Mouse (Mus musculus) neural tube, embryonic 15.5 days (tissue): ENCODE measurements around the gene Rrn3. TPM values are rescaled to one million over a fixed set of nuclear protein-coding genes. Genes with fewer than 3 reads are reported as not detected.
"Not testable (repeated sequence)": the region's sequence is repeated elsewhere in the genome, so short reads cannot be mapped to it uniquely, and the experiment has no call there.

Experiments used
- ATAC-seq: fragments of 200-750 bp; cut with Nextera tagmentation; 2 replicates; pipeline ENCODE4 v1.8.0; 2017; ENCODE audit warnings: mild to moderate bottlenecking, moderate TSS enrichment, moderate library complexity; ENCODE audit not compliant: low FRiP score
- H3K27ac ChIP-seq: fragments of 300-500 bp; sonication (generic); replicated peaks from 2 replicates; pipeline ENCODE4 v1.5.1; 2015; ENCODE audit warnings: mild to moderate bottlenecking, inconsistent platforms
- H3K27me3 ChIP-seq: fragments of 300-500 bp; sonication (generic); replicated peaks from 2 replicates; pipeline ENCODE4 v1.6.1; 2015; ENCODE audit warnings: inconsistent platforms
- H3K36me3 ChIP-seq: fragments of 300-500 bp; sonication (generic); 2 replicates; pipeline ENCODE4 v1.6.1; 2015; ENCODE audit warnings: inconsistent platforms
- H3K4me1 ChIP-seq: fragments of 300-500 bp; sonication (generic); 2 replicates; pipeline ENCODE4 v1.6.1; 2015; ENCODE audit warnings: inconsistent platforms
- H3K4me2 ChIP-seq: fragments of 300-500 bp; sonication (generic); 2 replicates; pipeline ENCODE4 v1.6.1; 2015; ENCODE audit warnings: inconsistent platforms, mild to moderate bottlenecking, moderate library complexity
- H3K4me3 ChIP-seq: fragments of 300-500 bp; sonication (generic); replicated peaks from 2 replicates; pipeline ENCODE4 v1.5.1; 2015; ENCODE audit warnings: mild to moderate bottlenecking, inconsistent platforms
- H3K9ac ChIP-seq: fragments of 300-500 bp; sonication (generic); replicated peaks from 2 replicates; pipeline ENCODE4 v1.6.1; 2015; ENCODE audit warnings: mild to moderate bottlenecking, inconsistent platforms
- H3K9me3 ChIP-seq: fragments of 300-500 bp; sonication (generic); replicated peaks from 2 replicates; pipeline ENCODE4 v1.6.1; 2016; ENCODE audit warnings: inconsistent platforms
- WGBS: fragments of 180-500 bp; shearing (Covaris S2); methylation state at CpG from one replicate; pipeline ENCODE4 v1.1.7; 2015; ENCODE audit warnings: mixed read lengths; 5-methylcytosine and 5-hydroxymethylcytosine counted together
- polyA plus RNA-seq: library from polyadenylated mRNA; unstranded; fragments of >200 nt; fragmentation: Nextera tagmentation; extraction: Ambion mirVana; gene quantifications from 2 replicates; pipeline ENCODE4 v1.2.1, GENCODE M21; 2015

Rrn3 gene
- 82.7 and 86.5 TPM in 2 replicates for polyA plus RNA-seq

GRCm38 (mm10) chr16:13780353-13781036 is at the start of gene Rrn3:
Gene Rrn3, plus strand, starts transcription at chr16:13780708.
- Histone ChIP-seq H3K36me3 (peaks cover 16% of the 10 kb centered on the region), H3K4me2 (peak within 1 kb of the TSS; percentile 75), H3K4me1 (peaks cover 22% of the 10 kb centered on the region), H3K4me3 (peak within 1 kb of the TSS; percentile 87), H3K27me3 (no peaks in the 10 kb centered on the region), H3K27ac (peak within 1 kb of the TSS; percentile 87), H3K9me3 (no peaks in the 10 kb centered on the region), H3K9ac (peak within 1 kb of the TSS; percentile 85)
- ATAC-seq = peak; percentile 99
- WGBS = under 1% methylated on average over 57 of the region's 57 CpGs

- Histone ChIP-seq H3K4me3 (no peak overlapping the region), H3K9ac (no peak overlapping the region), H3K27ac (no peak overlapping the region), H3K27me3 (no peaks in the 10 kb centered on the region), H3K4me2 (no peak overlapping the region), H3K9me3 (no peaks in the 10 kb centered on the region), H3K4me1 (peaks cover 8% of the 10 kb centered on the region), H3K36me3 (no peaks in the 10 kb centered on the region)
- 89% methylated on average over 3 of the region's 3 CpGs for WGBS
- no peak for ATAC-seq
These were observed 47.7 kb upstream of the Rrn3 start for GRCm38 (mm10) chr16:13732786-13733185.

DNA sequence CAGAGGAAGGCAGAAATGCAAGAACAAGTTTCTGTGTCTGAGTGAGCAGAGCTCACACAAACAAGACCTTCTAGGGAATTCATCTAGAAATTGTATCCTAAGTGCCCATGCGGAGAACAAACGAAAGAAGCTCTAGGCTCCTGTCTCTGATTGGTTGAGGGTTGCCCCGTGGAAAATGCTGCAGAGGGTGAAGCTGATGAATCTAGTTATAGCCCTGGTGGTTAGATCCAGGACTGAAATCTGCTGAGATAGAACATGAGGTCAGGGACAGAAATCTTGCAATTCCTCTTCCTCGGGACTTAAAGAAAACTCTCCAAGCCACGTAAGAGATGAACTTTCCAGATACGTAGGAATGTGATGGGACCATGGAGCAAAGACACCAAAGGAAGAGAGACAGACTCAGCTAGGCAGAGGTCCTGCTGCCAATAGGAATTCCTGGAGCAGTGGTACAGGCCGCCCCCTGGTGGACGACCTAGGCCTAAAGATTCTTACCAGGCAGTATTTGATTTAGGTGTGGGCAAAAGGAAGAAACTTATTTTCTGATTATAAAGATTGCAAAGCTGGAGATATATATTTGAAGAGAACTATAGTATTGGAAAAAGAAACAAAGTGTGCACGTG is 46.9 kb upstream of the Rrn3 start:
- no peak overlapping the region for H3K27ac ChIP-seq
- no peaks in the 10 kb centered on the region for H3K36me3 ChIP-seq
- H3K9ac ChIP-seq = no peak overlapping the region
- H3K4me1 ChIP-seq = peaks cover 8% of the 10 kb centered on the region
- H3K27me3 ChIP-seq = no peaks in the 10 kb centered on the region
- WGBS = 33% methylated on average over 9 of the region's 9 CpGs
- no peaks in the 10 kb centered on the region for H3K9me3 ChIP-seq
- ATAC-seq = no peak
- H3K4me2 ChIP-seq = no peak overlapping the region
- no peak overlapping the region for H3K4me3 ChIP-seq

DNA sequence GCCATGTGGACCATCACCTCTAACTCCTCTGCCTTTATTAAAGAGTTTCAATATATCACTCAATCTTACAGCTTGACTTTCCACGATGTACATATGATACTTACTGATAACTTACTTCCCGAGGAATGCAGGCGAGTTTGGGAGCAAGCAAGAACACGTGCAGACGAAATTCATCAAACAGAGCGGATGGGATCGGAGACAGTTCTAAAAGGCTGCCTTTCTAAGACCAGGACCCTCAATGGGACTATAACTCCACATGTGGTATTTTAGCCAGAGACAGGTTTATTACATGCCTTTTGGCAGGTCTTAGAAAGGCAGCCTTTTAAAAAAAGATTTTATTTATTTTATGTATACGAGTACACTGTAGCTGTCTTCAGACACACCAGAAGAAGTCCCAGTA is 44.5 kb upstream of the Rrn3 start:
- Histone ChIP-seq H3K27me3 (no peaks in the 10 kb centered on the region), H3K9me3 (no peaks in the 10 kb centered on the region), H3K27ac (no peak overlapping the region), H3K4me1 (peaks cover under 1% of the 10 kb centered on the region), H3K36me3 (no peaks in the 10 kb centered on the region), H3K4me2 (no peak overlapping the region), H3K4me3 (no peak overlapping the region), H3K9ac (no peak overlapping the region)
- ATAC-seq = no peak
- 68% methylated on average over 8 of the region's 8 CpGs for WGBS

DNA sequence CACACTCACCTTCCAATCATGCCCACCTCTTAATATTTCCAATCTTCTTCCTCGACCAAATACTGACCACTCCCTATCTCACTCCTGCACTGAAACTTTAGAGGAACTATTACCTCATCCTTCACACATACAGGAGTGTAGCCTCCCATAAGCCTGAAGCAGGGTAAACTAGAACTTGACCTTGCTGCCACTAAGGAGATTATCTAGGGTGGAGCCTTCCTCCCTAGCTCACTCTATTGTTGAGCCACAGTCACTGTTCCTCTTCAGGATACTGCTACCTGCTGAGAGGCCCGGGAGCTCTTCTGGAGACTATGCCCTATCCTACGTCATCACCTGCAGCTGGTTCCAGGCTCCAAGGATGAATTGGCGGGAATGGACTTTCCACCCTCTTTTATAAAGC is 41.5 kb upstream of the Rrn3 start:
- not testable (repeated sequence) for H3K4me3 ChIP-seq, ATAC-seq, H3K27ac ChIP-seq, H3K9me3 ChIP-seq, H3K36me3 ChIP-seq, H3K4me2 ChIP-seq, H3K9ac ChIP-seq, H3K4me1 ChIP-seq, H3K27me3 ChIP-seq
- WGBS = 71% methylated on average over 4 of the region's 4 CpGs

DNA sequence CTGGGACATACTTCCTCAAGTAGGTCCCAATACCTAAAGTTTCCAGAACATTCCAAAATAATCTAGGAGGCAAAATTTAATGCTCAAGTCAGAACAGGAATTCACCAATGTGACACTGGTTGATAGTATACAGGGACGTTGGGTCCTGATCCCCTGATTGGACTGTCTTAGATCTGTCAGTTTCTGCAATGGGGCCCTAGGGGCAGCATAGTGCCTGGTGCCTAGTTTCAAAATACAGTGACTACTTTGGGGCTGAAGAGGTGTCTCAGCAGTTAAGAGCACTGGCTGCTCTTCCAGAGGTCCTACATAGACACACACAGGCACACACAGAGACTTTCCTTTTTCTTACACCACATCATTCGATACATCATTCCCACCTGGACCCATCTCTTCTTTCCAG is 39.7 kb upstream of the Rrn3 start:
- 73% methylated on average over 2 of the region's 2 CpGs for WGBS
- no peaks in the 10 kb centered on the region for H3K9me3 ChIP-seq
- H3K27me3 ChIP-seq = no peaks in the 10 kb centered on the region
- ATAC-seq = no peak
- no peak overlapping the region for H3K4me2 ChIP-seq
- no peak overlapping the region for H3K4me3 ChIP-seq
- H3K36me3 ChIP-seq = no peaks in the 10 kb centered on the region
- H3K4me1 ChIP-seq = no peaks in the 10 kb centered on the region
- no peak overlapping the region for H3K9ac ChIP-seq
- no peak overlapping the region for H3K27ac ChIP-seq

DNA sequence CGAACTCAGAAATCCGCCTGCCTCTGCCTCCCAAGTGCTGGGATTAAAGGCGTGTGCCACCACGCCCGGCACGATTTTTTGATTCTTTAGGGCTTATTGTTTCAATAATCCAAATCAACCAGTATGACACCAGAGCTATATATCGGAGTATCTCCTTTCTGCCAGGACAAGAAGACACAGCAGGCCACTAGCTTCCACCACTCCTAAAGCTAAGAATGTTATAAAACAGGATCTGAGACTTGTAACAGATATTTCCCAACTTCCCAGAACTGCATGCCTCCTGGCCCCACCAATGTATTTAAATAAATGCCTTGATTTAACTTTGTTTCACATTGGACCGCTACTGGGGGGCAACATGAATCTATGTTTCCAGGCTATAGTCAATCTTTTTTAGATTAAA is 32.8 kb upstream of the Rrn3 start:
- Histone ChIP-seq H3K9ac (no peak overlapping the region), H3K4me2 (no peak overlapping the region), H3K36me3 (no peaks in the 10 kb centered on the region), H3K4me3 (no peak overlapping the region), H3K9me3 (no peaks in the 10 kb centered on the region), H3K27ac (no peak overlapping the region), H3K27me3 (no peaks in the 10 kb centered on the region), H3K4me1 (no peaks in the 10 kb centered on the region)
- 97% methylated on average over 8 of the region's 8 CpGs for WGBS
- ATAC-seq = no peak

GRCm38 (mm10) chr16:13748124-13748523 is 32.4 kb upstream of the Rrn3 start:
- Histone ChIP-seq H3K4me3 (no peak overlapping the region), H3K27ac (no peak overlapping the region), H3K4me2 (no peak overlapping the region), H3K4me1 (no peaks in the 10 kb centered on the region), H3K9me3 (no peaks in the 10 kb centered on the region), H3K9ac (no peak overlapping the region), H3K27me3 (no peaks in the 10 kb centered on the region), H3K36me3 (no peaks in the 10 kb centered on the region)
- 64% methylated on average over 3 of the region's 3 CpGs for WGBS
- ATAC-seq = no peak

- H3K9ac ChIP-seq, H3K4me1 ChIP-seq, H3K4me2 ChIP-seq, H3K4me3 ChIP-seq, H3K36me3 ChIP-seq, H3K9me3 ChIP-seq, H3K27me3 ChIP-seq, ATAC-seq, H3K27ac ChIP-seq: not testable (repeated sequence)
- 18% methylated on average over 10 of the region's 10 CpGs for WGBS
These were observed 31.7 kb upstream of the Rrn3 start for GRCm38 (mm10) chr16:13748813-13749212.

- ATAC-seq = no peak
- Histone ChIP-seq H3K27me3 (no peaks in the 10 kb centered on the region), H3K36me3 (no peaks in the 10 kb centered on the region), H3K27ac (no peak overlapping the region), H3K4me2 (no peak overlapping the region), H3K4me1 (no peaks in the 10 kb centered on the region), H3K9ac (no peak overlapping the region), H3K9me3 (no peaks in the 10 kb centered on the region), H3K4me3 (no peak overlapping the region)
- WGBS = 60% methylated on average over 5 of the region's 5 CpGs
These were observed 31.2 kb upstream of the Rrn3 start for GRCm38 (mm10) chr16:13749306-13749705.

GRCm38 (mm10) chr16:13749981-13750380 is 30.5 kb upstream of the Rrn3 start:
- no peak for ATAC-seq
- H3K4me1 ChIP-seq = 0 out of 2 replicates have a peak, but pooled peaks cover under 1% of the 10 kb centered on the region
- H3K4me2 ChIP-seq = no peak overlapping the region
- no peaks in the 10 kb centered on the region for H3K27me3 ChIP-seq
- 69% methylated on average over 3 of the region's 3 CpGs for WGBS
- no peak overlapping the region for H3K27ac ChIP-seq
- H3K4me3 ChIP-seq = no peak overlapping the region
- no peaks in the 10 kb centered on the region for H3K9me3 ChIP-seq
- H3K36me3 ChIP-seq = no peaks in the 10 kb centered on the region
- no peak overlapping the region for H3K9ac ChIP-seq

- no peak overlapping the region for H3K4me2 ChIP-seq
- H3K36me3 ChIP-seq = no peaks in the 10 kb centered on the region
- 96% methylated on average over 13 of the region's 13 CpGs for WGBS
- no peak for ATAC-seq
- no peak overlapping the region for H3K9ac ChIP-seq
- H3K27me3 ChIP-seq = no peaks in the 10 kb centered on the region
- H3K4me1 ChIP-seq = 0 out of 2 replicates have a peak, but pooled peaks cover 4% of the 10 kb centered on the region
- H3K9me3 ChIP-seq = no peaks in the 10 kb centered on the region
- no peak overlapping the region for H3K4me3 ChIP-seq
- no peak overlapping the region for H3K27ac ChIP-seq
These were observed 29.9 kb upstream of the Rrn3 start for GRCm38 (mm10) chr16:13750626-13751025.
